Mouse (Mus musculus): ENCODE measurements around the gene Fpr1.

DNA sequence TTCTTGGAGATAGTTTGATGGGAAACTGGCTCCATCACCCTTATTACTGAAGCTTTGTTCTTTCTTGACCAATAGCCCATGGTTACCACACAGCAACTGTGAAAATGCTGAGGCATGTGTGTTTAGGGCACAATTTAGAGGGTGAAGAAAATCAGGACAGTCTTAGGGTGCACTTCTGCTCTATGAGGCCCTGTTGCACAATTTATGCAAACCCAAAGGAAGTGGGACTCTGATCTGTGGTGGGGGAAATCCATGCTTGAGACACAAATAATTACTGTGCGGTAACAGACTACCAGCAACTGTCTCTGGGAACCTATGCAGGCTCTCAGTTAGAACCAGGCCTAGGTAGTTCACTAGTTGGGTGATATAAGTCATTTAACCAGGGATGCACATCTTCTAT is 17.0 kb upstream of the Fpr1 start:
- no peak for TF ChIP-seq POLR2A (IDR thresholded peaks at IDR 0.05; ENCODE audit: insufficient read length, low read depth)
- no peak for TF ChIP-seq MAX (IDR thresholded peaks at IDR 0.05; ENCODE audit: low read depth)
- TF ChIP-seq MYOD1 (IDR thresholded peaks at IDR 0.05; ENCODE audit: control insufficient read depth in 1 of 3, insufficient read length in 2 of 3, low read depth in 2 of 3): no peak
- no peak for TF ChIP-seq USF1 (IDR thresholded peaks at IDR 0.05; ENCODE audit: low read depth)
- TF ChIP-seq MYOG (IDR thresholded peaks at IDR 0.05; ENCODE audit: control insufficient read depth in 1 of 3, insufficient read depth in 1 of 3, insufficient read length in 2 of 3, low read depth in 2 of 3): no peak
- no peak for TF ChIP-seq E2F4 (IDR thresholded peaks at IDR 0.05; ENCODE audit: insufficient read depth)
- no peak for TF ChIP-seq CEBPB (IDR thresholded peaks at IDR 0.05; ENCODE audit: insufficient read depth, poor library complexity, severe bottlenecking)
- TF ChIP-seq TCF12 (IDR thresholded peaks at IDR 0.05; ENCODE audit: insufficient read depth, poor library complexity, severe bottlenecking): no peak
- no peak for TF ChIP-seq POLR2AphosphoS2 (IDR thresholded peaks at IDR 0.05; ENCODE audit: insufficient read length, low read depth)

All from myocyte (in vitro differentiated cells).